Mouse (Mus musculus) embryonic fibroblast, embryonic 13.5 days (primary cell): ENCODE measurements around the gene Eml4.

Source experiments
- CTCF ChIP-seq: IDR thresholded peaks from 2 replicates; pipeline ENCODE4 v1.5.1; 2011; ENCODE audit warnings: mild to moderate bottlenecking, control low read depth, low read length, moderate library complexity, borderline replicate concordance; ENCODE audit not compliant: insufficient read depth
- POLR2A ChIP-seq: IDR thresholded peaks from 2 replicates; pipeline ENCODE4 v1.6.1; 2011; ENCODE audit warnings: low read depth, mild to moderate bottlenecking, control low read depth, low read length, moderate library complexity

DNA sequence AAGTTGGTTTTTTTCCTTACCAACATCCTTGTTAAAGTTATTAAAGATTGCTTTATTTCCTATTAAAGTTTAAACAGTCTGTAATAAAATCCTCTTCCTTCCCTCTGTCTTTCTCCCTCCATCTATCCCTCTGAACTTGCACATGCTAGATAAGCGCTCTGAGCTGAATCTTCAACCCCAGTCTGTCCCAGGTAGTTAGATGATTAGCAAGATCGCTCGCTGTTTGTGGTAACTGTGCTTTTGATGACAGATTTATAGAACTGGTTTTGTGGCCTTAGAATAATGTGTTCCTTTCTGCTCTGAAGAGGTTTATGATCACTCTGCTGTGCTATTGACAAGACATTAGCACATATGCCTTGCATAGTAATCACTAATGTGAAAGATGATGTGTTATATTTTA, 25.1 kb downstream of the Eml4 start:
- TF ChIP-seq CTCF (no peak), POLR2A (no peak)
